Mouse (Mus musculus) MN1 (cell line): ENCODE measurements at regions not wholly inside any gene's neighbourhood (a gene's known extent, or its start where the extent isn't known, plus 50 kb on each side); places are given as distances from the start of the nearest gene placed in this dataset.
"Not testable (repeated sequence)": the region's sequence is repeated elsewhere in the genome, so short reads cannot be mapped to it uniquely, and the experiment has no call there.

Source experiments
- DNase-seq: peaks from one replicate; pipeline ENCODE4 v3.0.0-alpha.2; 2016; ENCODE audit warnings: low spot score

DNA sequence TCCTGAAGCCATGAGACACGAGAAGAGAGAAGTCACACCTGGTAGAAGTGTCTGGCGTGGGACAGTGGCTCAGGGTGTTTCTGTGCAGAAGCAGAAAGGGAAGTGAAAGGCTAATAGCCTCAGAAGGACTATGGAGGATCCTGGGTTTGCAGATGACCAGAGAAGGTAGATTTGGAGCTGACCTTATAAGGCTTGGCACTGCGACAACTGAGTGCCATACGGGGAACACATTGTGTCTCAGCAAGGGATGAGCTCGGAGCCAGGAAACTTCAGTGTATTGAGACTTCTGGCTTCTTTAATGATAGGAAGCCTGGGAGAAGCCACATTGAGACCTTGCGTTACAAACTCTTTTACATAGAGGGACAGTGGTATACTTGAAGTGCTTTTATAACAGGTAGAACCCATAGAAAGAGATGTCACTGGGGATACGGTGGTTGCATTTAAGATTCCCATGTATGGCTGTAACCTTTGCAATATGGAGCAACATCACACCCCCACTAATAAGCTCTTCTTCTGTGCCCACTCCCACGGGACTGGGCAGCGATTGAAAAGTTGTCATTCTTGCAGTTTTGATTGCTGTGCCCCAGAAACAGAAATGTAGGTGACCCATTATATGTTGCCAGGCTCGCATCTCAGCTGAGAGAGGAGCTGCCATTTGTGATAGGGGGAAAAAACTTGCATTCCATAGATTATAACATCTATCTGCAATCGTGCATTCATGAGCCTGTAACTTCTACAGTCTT lies 61.8 kb upstream of the Dync1i1 start:
- no peak for DNase-seq

DNA sequence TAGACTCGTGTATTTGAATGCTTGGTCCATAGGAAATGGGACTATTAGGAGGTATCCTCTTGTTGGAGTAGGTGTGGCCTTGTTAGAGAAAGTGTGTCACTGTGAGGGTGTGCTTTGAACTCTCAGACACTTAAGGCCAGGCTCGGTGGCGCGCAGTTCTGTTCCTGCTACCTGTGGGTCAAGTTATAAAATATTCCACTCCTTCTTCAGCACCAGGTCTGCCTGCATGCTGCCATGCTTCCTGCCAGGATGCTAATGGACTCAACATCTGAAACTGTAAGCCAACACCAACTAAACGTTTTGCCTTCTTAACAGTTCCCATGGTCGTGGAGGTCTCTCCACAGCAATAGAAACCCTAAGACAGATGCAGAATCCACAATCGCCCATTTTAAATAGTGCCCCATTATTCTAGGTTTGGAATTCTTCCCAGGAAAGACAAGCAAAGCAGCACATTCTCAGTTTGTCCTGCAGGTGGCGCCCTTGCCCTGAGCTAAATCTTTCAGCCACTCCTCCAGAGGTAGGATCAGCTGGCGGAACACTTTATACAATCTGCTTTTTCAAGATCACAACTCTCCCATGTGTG lies 80.2 kb upstream of the Dync1i1 start:
- peak; percentile 28 for DNase-seq

- DNase-seq: no peak
Measured at GRCm38 (mm10) chr6:5634222-5634621, 91.2 kb upstream of the Dync1i1 start.

GRCm38 (mm10) chr6:5633036-5633708 lies 92.3 kb upstream of the Dync1i1 start:
- peak; percentile 9 for DNase-seq

DNA sequence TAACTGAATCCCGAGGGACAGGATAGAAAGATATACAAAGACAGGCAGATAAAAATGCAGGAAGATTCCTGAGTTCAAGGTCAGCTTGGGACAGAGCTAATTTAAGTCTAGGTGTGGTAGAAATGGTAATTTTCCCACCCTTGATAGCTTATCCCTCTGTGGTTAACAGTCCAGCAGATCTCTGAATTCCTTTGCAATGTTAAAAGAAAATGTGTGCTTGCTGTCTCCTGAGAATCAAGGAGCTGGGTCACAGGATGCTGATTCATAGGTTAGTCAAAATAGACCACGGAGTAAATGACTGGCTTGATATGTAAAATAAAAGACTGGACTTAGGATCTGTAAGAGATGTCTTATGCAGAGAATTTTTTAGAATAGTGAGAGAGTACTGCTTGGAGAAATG lies 101.4 kb upstream of the Dync1i1 start:
- no peak for DNase-seq

GRCm38 (mm10) chr6:5621582-5621981 lies 103.9 kb upstream of the Dync1i1 start:
- no peak for DNase-seq

GRCm38 (mm10) chr6:5594011-5594410 lies 97.9 kb upstream of the Pdk4 start:
- DNase-seq: no peak

DNA sequence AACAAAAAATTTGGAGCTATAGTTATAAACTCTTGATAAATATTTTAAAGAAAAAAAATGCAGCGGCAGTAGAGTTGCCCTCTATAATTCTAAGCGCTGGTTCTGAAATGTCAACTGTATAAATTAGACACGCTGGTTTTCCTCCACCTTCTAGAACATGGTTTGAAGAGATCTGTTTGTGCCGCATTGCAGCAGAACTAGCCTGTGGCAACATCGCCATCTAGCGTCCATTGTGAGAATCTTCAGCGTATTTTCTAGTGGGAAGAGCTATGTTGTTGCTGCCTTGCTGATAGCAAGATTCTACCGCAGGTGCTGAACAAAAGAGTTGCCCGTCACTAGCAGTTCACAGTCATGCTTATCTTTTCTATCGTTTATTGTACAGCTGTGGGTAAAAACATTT lies 93.5 kb upstream of the Pdk4 start:
- peak; percentile 68 for DNase-seq

GRCm38 (mm10) chr6:5582923-5583525 lies 86.9 kb upstream of the Pdk4 start:
- DNase-seq: no peak

GRCm38 (mm10) chr6:5576891-5577290 lies 80.8 kb upstream of the Pdk4 start:
- DNase-seq: not testable (repeated sequence)

DNA sequence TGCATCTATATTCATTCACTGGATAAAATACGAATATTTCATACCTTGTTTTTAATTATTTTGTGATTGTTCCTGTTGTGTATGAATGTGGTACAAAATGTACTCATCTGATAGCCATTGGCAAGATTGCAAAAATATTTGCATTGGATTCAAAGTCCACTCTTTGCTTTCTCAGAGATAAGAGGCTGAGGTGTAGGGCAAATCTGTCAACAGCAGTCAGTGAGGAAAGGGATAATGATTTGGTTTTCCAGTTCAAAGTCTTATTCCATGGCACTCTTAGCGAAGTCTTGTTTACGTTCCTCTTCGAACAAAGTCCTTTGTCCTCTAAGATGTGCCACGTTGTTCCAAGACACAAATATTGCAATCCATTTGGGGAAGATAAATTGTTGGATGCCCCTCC lies 70.5 kb upstream of the Pdk4 start:
- no peak for DNase-seq

DNA sequence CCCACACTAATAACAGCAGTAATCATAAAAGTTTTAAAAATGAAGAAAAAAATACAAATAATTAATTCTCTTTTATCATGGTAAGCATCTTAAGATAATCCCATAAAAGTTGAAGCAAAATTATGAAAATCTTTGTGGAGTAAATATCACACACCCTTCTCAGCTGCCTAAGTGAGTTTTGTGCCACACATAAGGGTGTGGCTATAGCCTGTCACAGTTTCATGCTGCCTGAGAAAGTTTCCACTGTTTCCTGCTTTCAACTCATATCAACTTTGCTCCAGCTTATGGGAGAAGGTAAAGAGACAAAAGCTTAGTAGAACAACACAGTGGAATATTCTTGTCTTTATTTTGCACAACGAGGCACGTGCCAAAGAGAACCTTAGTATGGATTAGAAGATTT lies 68.9 kb upstream of the Pdk4 start:
- no peak for DNase-seq

DNA sequence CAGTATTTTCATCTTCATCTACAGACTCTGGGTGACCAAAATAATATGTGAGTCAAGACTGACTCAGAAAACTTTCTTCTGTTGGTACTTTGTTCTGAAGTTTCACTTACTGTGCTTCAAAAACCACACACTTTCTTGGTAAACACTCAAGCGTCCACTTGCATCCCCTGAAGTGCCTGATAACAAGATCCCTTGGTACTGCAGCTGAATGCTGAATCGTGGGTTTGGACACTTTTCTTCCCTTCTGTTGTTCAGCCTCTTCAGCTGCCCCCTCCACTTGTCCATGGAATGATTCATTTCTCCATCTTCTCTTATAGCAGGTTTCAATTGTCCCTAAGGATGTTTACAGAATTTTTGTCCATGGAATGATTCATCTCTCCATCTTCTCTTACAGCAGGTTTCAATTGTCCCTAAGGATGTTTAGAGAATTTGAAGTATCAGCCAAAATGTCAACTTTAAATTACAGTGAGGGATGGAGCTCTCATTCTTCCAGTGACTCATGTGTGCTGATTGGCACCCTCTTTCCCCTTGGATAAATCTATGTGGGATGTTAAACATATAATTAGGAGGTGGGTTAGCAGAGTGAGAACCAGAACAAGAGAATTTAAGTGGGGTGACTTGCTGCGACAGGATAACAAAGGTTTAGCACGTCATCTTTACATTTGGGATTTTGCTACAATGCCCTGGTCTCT lies 57.7 kb upstream of the Pdk4 start:
- no peak for DNase-seq

DNA sequence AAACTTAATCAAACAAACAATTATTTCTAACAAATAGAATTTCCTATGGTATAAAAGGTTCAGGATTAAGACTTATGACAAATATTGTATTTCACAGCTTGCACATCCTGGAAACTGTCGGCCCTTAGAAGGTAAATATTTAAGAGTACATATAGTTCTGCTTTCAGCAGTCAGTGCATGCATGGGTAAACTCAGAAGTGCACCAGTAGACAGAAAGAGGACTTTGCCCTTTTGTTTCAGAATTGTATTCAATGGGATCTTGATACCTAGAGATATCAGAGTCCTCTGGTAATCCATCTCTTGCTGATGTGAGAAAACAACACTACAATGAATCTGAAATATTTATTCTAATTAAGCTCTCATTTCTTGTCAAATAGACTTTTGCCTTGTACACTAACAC lies 54.0 kb upstream of the Pdk4 start:
- no peak for DNase-seq
